Mouse (Mus musculus): ENCODE results near the gene B3gnt7. TPM values are rescaled to one million over a fixed set of nuclear protein-coding genes. Genes with fewer than 3 reads are reported as not detected.
"Not testable (repeated sequence)": the region's sequence is repeated elsewhere in the genome, so short reads cannot be mapped to it uniquely, and the experiment has no call there.

The B3gnt7 gene
- total and polyA plus RNA-seq, 2 experiments from 2014 or later = 14.5 to 15.0 TPM

DNA sequence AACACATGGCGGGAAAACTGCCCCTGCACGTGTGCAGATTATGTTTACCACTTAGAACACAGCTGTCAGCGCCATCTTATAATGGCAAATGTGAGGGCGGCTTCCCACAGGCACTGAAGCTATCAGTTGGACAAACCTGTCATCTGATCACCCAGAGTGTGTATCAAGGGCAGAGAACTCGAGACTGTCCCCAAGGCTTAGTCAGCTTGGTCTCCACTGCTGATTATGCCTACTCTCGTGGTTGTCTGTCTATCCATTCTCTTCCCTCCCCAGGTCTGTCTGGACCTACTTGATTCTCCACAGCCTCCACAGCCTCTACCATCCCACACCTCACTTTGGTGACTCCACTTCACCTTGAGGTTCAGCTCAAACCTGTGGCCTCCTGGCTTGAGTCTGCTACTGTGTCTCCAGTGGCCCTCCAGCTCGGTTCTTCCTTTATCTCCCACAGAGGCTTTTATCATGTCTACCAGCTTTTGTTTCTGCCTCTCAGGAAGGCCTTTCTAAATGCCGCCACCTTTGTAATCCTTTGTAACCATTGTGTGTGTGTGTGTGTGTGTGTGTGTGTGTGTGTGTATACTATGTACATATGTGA lies 18.3 kb downstream of the B3gnt7 start:
- ATAC-seq (ENCODE audit: low FRiP score) (no peak), DNase-seq (ENCODE audit: low spot score) (no peak)
- H3K4me2 ChIP-seq (ENCODE audit: low read depth, low read length, poor library complexity, severe bottlenecking) = no peak overlapping the region
- H3K4me3 ChIP-seq (ENCODE audit: low read depth, low read length) = no peak overlapping the region
- no peak overlapping the region for H3K27ac ChIP-seq (ENCODE audit: low read depth, low read length)
- WGBS = 88% methylated on average over 6 of the region's 8 CpGs
- TF ChIP-seq CTCF (IDR thresholded peaks at IDR 0.05) = no peak
- H3K9ac ChIP-seq (replicated peaks; ENCODE audit: low read length, poor library complexity, severe bottlenecking) = no peak overlapping the region
- no peaks in the 10 kb centered on the region for H3K36me3 ChIP-seq (ENCODE audit: insufficient read depth, low read length)
- H3K4me1 ChIP-seq (ENCODE audit: insufficient read depth, low read length) = no peaks in the 10 kb centered on the region
- no peaks in the 10 kb centered on the region for H3K27me3 ChIP-seq (ENCODE audit: insufficient read depth, low read length)
- H3K9me3 ChIP-seq (ENCODE audit: low read length) = no peaks in the 10 kb centered on the region

DNA sequence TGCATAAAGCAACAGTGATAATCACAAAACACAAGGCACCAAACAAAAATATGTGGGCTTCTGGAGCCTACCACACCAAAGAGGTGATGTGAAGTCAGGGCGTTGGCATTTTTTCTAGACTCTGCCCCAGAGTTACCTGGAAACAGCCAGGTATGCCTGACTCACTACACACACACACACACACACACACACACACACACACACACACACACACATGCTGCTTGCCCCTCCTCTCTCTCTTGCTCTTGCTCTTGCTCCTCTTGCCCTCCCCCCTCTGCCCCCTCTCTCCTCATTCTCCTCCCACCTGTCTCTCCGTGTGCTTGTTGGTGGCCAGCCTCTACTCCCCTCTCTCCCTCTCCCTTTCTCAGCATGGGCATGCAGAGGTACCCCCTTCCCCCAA lies 33.7 kb downstream of the B3gnt7 start:
- TF ChIP-seq CTCF (IDR thresholded peaks at IDR 0.05) = no peak
- DNase-seq (ENCODE audit: low spot score) (no peak), ATAC-seq (ENCODE audit: low FRiP score) (peak; percentile 36; the same call in 1 of the 2 replicates)
- H3K36me3 ChIP-seq (ENCODE audit: insufficient read depth, low read length) = no peaks in the 10 kb centered on the region
- no peak overlapping the region for H3K9ac ChIP-seq (replicated peaks; ENCODE audit: low read length, poor library complexity, severe bottlenecking)
- H3K27ac ChIP-seq (ENCODE audit: low read depth, low read length) = 0 out of 2 replicates have a peak overlapping the region, but pooled peaks have one; percentile 26
- no peaks in the 10 kb centered on the region for H3K27me3 ChIP-seq (ENCODE audit: insufficient read depth, low read length)
- 53% methylated on average over 2 of the region's 2 CpGs for WGBS
- H3K4me1 ChIP-seq (ENCODE audit: insufficient read depth, low read length) = no peaks in the 10 kb centered on the region
- no peak overlapping the region for H3K4me2 ChIP-seq (ENCODE audit: low read depth, low read length, poor library complexity, severe bottlenecking)
- no peaks in the 10 kb centered on the region for H3K9me3 ChIP-seq (ENCODE audit: low read length)
- no peak overlapping the region for H3K4me3 ChIP-seq (ENCODE audit: low read depth, low read length)

DNA sequence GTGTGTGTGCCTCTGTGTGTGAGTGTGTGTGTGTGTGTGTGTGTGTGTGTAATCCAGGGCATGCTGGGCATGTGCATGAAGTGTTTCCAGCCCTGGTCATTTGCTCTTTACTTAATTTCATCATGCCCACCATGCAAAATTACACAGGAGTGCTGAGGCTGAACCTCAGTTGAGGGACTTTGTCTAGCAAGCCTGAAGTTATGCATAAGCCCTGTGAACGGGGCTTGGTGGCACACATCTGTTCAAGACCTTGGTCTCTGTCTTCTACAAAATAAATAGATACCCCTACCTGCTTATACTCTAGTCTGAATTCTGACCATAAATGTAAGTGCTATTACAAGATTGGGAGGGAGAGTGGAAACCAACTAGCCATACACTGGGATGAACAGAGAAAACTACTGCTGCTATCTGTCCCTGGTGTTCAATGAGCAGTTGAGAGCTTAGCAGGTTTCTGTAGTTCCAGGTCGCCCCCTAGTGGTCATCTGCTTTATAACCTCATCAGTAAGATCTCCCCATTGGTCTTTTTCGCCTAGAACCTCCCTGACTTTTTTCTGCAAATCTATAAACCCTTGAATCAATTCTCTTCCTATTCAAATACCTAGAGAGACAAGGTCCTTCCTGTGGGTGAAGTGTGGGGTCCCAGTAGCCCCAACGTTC lies 36.7 kb downstream of the B3gnt7 start:
- 24% methylated on average over 4 of the region's 4 CpGs for WGBS
- no peak overlapping the region for H3K27ac ChIP-seq (ENCODE audit: low read depth, low read length)
- DNase-seq (ENCODE audit: low spot score) = peak; percentile 91
- TF ChIP-seq CTCF (IDR thresholded peaks at IDR 0.05) = peak; percentile 95
- H3K36me3 ChIP-seq (ENCODE audit: insufficient read depth, low read length) = no peaks in the 10 kb centered on the region
- H3K9ac ChIP-seq (replicated peaks; ENCODE audit: low read length, poor library complexity, severe bottlenecking) = no peak overlapping the region
- H3K27me3 ChIP-seq (ENCODE audit: insufficient read depth, low read length) = no peaks in the 10 kb centered on the region
- no peaks in the 10 kb centered on the region for H3K9me3 ChIP-seq (ENCODE audit: low read length)
- peak; percentile 71 for ATAC-seq (ENCODE audit: low FRiP score)
- H3K4me2 ChIP-seq (ENCODE audit: low read depth, low read length, poor library complexity, severe bottlenecking) = no peak overlapping the region
- H3K4me1 ChIP-seq (ENCODE audit: insufficient read depth, low read length) = no peaks in the 10 kb centered on the region
- no peak overlapping the region for H3K4me3 ChIP-seq (ENCODE audit: low read depth, low read length)

DNA sequence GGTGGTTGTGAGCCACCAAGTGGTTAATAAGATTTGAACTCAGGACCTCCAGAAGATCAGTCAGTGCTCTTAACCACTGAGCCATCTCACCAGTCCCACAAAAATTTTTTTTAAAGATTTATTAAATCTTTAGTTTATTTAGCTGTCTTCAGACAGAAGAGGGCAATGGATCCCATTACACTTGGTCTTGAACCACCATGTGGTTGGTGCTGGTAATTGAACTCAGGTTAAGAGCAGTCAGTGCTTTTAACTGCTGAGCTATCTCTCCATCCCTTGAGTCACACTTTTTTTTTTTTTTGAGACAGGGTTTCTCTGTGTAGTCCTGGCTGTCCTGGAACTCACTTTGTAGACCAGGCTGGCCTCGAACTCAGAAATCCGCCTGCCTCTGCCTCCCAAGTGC lies 38.5 kb downstream of the B3gnt7 start:
- 96% methylated on average over 2 of the region's 2 CpGs for WGBS
- not testable (repeated sequence) for H3K4me3 ChIP-seq (ENCODE audit: low read depth, low read length)

DNA sequence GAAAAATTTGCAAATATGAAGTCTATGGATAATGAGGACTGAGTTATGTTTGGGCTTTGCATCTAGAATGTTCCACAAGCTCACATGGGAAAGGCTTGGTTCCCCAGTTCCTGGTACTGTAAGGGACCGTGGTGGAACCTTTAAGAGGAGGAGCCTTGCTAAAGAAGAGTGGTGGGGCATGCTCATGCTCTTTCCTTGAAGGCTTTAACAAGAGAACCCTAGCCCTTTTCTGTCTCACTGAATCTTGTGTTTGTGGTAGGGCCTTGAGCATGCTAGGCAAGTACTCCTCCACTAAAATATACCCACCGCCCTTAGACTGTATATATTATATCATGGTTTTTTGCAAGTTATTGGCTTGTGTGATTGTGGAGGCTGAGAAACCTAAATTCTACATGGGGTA lies 39.7 kb downstream of the B3gnt7 start:
- H3K27me3 ChIP-seq (ENCODE audit: insufficient read depth, low read length) = no peaks in the 10 kb centered on the region
- H3K9ac ChIP-seq (replicated peaks; ENCODE audit: low read length, poor library complexity, severe bottlenecking) = no peak overlapping the region
- no peak overlapping the region for H3K4me2 ChIP-seq (ENCODE audit: low read depth, low read length, poor library complexity, severe bottlenecking)
- no peaks in the 10 kb centered on the region; the same call in 1 of the 2 replicates for H3K36me3 ChIP-seq (ENCODE audit: insufficient read depth, low read length)
- H3K27ac ChIP-seq (ENCODE audit: low read depth, low read length) = no peak overlapping the region
- ATAC-seq (ENCODE audit: low FRiP score) (no peak), DNase-seq (ENCODE audit: low spot score) (no peak)
- H3K4me1 ChIP-seq (ENCODE audit: insufficient read depth, low read length) = no peaks in the 10 kb centered on the region
- H3K4me3 ChIP-seq (ENCODE audit: low read depth, low read length) = no peak overlapping the region
- 88% methylated on average over 2 of the region's 2 CpGs for WGBS
- no peak for TF ChIP-seq CTCF (IDR thresholded peaks at IDR 0.05)
- no peaks in the 10 kb centered on the region for H3K9me3 ChIP-seq (ENCODE audit: low read length)

More for the DNA sequence above, 38.5 kb downstream of the B3gnt7 start:
- H3K27ac ChIP-seq (ENCODE audit: low read depth, low read length); DNase-seq (ENCODE audit: low spot score); H3K9ac ChIP-seq (replicated peaks; ENCODE audit: low read length, poor library complexity, severe bottlenecking); ATAC-seq (ENCODE audit: low FRiP score); H3K9me3 ChIP-seq (ENCODE audit: low read length); H3K36me3 ChIP-seq (ENCODE audit: insufficient read depth, low read length); H3K4me1 ChIP-seq (ENCODE audit: insufficient read depth, low read length); H3K4me2 ChIP-seq (ENCODE audit: low read depth, low read length, poor library complexity, severe bottlenecking); H3K27me3 ChIP-seq (ENCODE audit: insufficient read depth, low read length): not testable (repeated sequence)

DNA sequence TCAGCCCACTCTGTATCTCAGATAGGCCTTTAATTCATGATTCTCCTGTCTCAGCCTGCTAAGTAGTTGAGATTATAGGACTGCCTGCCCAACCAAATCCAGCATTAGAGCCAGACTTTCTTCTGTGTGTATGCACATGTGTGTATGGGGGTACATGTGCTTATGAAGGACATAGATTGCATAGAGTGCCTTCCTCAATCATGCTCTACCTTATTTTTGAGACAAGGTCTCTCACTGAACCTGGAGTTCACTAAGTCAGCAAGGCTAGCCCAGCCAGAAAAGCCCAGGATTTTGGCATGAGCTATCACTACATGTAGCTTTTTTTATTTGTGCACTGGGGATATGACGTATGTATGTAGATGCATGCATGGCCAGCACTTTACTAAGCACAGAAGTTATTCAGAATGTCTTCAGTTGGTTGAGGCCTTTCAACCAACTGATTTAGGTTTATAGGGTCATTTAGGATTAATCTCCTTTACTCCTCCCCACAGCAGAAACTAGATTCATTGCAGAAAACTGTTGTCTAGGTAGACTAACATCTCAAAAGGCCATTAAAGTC lies 40.5 kb downstream of the B3gnt7 start:
- H3K9me3 ChIP-seq (ENCODE audit: low read length) = no peaks in the 10 kb centered on the region
- ATAC-seq (ENCODE audit: low FRiP score) (no peak), DNase-seq (ENCODE audit: low spot score) (no peak)
- no peak overlapping the region for H3K9ac ChIP-seq (replicated peaks; ENCODE audit: low read length, poor library complexity, severe bottlenecking)
- H3K36me3 ChIP-seq (ENCODE audit: insufficient read depth, low read length) = peaks cover 3% of the 10 kb centered on the region; the same call in 1 of the 2 replicates
- H3K27ac ChIP-seq (ENCODE audit: low read depth, low read length) = no peak overlapping the region
- TF ChIP-seq CTCF (IDR thresholded peaks at IDR 0.05) = no peak
- H3K4me2 ChIP-seq (ENCODE audit: low read depth, low read length, poor library complexity, severe bottlenecking) = no peak overlapping the region
- H3K4me1 ChIP-seq (ENCODE audit: insufficient read depth, low read length) = no peaks in the 10 kb centered on the region
- 94% methylated on average over 1 of the region's 1 CpGs for WGBS
- H3K27me3 ChIP-seq (ENCODE audit: insufficient read depth, low read length) = no peaks in the 10 kb centered on the region
- H3K4me3 ChIP-seq (ENCODE audit: low read depth, low read length) = no peak overlapping the region

All from midbrain, postnatal 0 days (tissue).